Mouse (Mus musculus) intestine, embryonic 15.5 days (tissue): ENCODE measurements around the gene Vti1a. TPM values are rescaled to one million over a fixed set of nuclear protein-coding genes. Genes with fewer than 3 reads are reported as not detected.

Experiments
- ATAC-seq: fragments of 200-750 bp; cut with Nextera tagmentation; 2 replicates; pipeline ENCODE4 v1.8.0; 2017; ENCODE audit warnings: moderate TSS enrichment, moderate library complexity
- H3K27ac ChIP-seq: fragments of 300-500 bp; sonication (generic); 2 replicates; pipeline ENCODE4 v1.5.1; 2015; ENCODE audit warnings: mild to moderate bottlenecking, inconsistent platforms
- H3K27me3 ChIP-seq: fragments of 300-500 bp; sonication (generic); replicated peaks from 2 replicates; pipeline ENCODE4 v1.6.1; 2015; ENCODE audit warnings: inconsistent platforms
- H3K36me3 ChIP-seq: fragments of 300-500 bp; sonication (generic); 2 replicates; pipeline ENCODE4 v1.6.1; 2015; ENCODE audit warnings: inconsistent platforms
- H3K4me1 ChIP-seq: fragments of 300-500 bp; sonication (generic); replicated peaks from 2 replicates; pipeline ENCODE4 v1.6.1; 2015; ENCODE audit warnings: inconsistent platforms
- H3K4me2 ChIP-seq: fragments of 300-500 bp; sonication (generic); replicated peaks from 2 replicates; pipeline ENCODE4 v1.6.1; 2015; ENCODE audit warnings: mild to moderate bottlenecking, inconsistent platforms
- H3K4me3 ChIP-seq: fragments of 300-500 bp; sonication (generic); replicated peaks from 2 replicates; pipeline ENCODE4 v1.5.1; 2015; ENCODE audit warnings: inconsistent platforms
- H3K9ac ChIP-seq: fragments of 300-500 bp; sonication (generic); 2 replicates; pipeline ENCODE4 v1.6.1; 2015; ENCODE audit warnings: inconsistent platforms
- H3K9me3 ChIP-seq: fragments of 300-500 bp; sonication (generic); 2 replicates; pipeline ENCODE4 v1.6.1; 2016; ENCODE audit warnings: inconsistent platforms
- WGBS: fragments of 180-500 bp; shearing (Covaris S2); methylation state at CpG from one replicate; pipeline ENCODE4 v1.1.7; 2015; 5-methylcytosine and 5-hydroxymethylcytosine counted together
- polyA plus RNA-seq: library from polyadenylated mRNA; unstranded; fragments of >200 nt; fragmentation: Nextera tagmentation; extraction: Ambion mirVana; gene quantifications from 2 replicates; pipeline ENCODE4 v1.2.1, GENCODE M21; 2015

Vti1a gene
- polyA plus RNA-seq, 1 experiment from 2014 or later: 23.5 TPM

DNA sequence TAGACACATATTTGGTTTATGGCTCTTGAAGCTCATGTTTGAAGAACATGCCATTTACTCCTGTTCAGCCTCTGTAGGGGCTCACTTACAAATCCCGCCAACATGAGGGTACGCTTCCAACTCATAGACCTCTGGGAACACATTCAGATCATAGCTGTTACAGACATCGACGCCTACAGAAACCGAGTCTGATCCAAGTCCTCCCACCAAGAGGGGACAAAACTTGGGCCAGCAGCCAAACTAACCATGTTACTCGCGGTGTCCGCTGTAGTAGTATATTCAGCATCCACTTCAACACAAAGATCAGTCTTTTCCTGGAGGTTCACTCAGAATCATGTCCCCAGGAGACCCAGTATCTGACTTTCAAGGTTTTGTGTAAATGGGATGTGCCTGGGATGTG is 193.5 kb downstream of the Vti1a start:
- Histone ChIP-seq H3K9ac (no peak overlapping the region), H3K27me3 (no peaks in the 10 kb centered on the region), H3K36me3 (no peaks in the 10 kb centered on the region), H3K4me1 (no peaks in the 10 kb centered on the region), H3K9me3 (no peaks in the 10 kb centered on the region), H3K4me2 (no peak overlapping the region), H3K4me3 (no peak overlapping the region), H3K27ac (no peak overlapping the region)
- 90% methylated on average over 8 of the region's 8 CpGs for WGBS
- no peak for ATAC-seq

DNA sequence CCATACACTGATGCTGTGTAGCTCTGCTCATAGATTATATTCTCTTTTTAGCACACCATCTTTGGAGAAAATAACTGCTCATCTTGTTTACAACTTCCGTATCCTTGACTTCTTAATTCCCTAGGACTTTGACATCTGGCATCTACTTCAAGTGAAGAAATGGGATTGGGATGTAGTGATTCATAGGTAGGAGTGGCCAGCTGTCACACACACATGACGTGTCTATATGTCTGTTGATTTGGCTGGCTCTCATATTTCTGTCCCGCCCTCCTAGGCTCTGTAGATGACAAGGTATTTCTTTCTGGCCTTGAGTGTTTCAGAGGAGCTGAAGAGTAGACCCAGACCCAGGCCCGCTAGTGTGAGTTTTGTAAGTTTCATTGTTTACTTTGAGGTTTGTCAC is 197.8 kb downstream of the Vti1a start:
- no peaks in the 10 kb centered on the region for H3K4me1 ChIP-seq
- H3K4me2 ChIP-seq: no peak overlapping the region
- no peak overlapping the region for H3K4me3 ChIP-seq
- H3K27ac ChIP-seq: no peak overlapping the region
- H3K9me3 ChIP-seq: no peaks in the 10 kb centered on the region
- no peak for ATAC-seq
- no peaks in the 10 kb centered on the region for H3K36me3 ChIP-seq
- H3K27me3 ChIP-seq: no peaks in the 10 kb centered on the region
- no peak overlapping the region for H3K9ac ChIP-seq
- 72% methylated on average over 4 of the region's 4 CpGs for WGBS

DNA sequence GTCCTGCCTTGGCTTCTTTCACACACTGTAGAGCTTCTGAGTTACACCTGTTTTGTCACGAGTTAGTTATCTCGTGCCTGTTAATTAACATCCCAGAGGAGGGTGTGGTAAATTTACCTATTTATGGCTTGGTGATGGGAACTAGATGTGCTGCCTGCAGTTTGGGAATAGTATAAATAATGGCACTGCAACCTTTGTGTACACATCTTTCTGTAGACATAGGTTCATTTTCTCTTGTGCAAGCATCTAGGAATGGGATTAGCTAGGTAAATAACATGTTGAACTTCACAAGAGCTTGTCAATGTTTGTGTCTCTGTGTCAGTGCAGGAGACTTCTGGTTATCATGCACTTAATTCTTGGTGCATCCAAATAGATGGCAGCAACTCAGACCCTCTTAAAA is 204.1 kb downstream of the Vti1a start:
- 55% methylated on average over 2 of the region's 2 CpGs for WGBS
- Histone ChIP-seq H3K27me3 (no peaks in the 10 kb centered on the region), H3K4me1 (no peaks in the 10 kb centered on the region; the same call in 1 of the 2 replicates), H3K9me3 (no peaks in the 10 kb centered on the region), H3K4me2 (no peak overlapping the region), H3K9ac (no peak overlapping the region), H3K4me3 (no peak overlapping the region), H3K36me3 (no peaks in the 10 kb centered on the region), H3K27ac (no peak overlapping the region)
- ATAC-seq: no peak

DNA sequence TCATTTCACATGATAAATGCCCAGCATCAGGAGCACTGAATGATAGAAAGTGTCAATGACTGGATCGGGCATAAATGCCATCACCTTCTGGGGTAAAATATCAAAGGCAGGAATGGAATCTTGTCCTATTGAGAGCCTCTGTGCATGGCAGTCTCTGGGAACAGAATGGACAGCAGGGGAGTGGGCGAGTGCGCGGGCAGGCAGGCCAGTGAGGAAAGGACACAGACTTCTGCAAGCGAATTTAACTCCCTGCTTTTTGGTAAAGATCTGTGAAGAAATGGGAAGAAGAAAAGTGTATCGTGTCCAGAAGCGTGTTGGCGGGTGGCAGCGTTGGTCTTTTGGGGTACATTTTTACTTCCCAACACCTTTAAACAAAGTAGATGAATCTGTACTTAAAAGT is 207.2 kb downstream of the Vti1a start:
- WGBS: 91% methylated on average over 9 of the region's 9 CpGs

DNA sequence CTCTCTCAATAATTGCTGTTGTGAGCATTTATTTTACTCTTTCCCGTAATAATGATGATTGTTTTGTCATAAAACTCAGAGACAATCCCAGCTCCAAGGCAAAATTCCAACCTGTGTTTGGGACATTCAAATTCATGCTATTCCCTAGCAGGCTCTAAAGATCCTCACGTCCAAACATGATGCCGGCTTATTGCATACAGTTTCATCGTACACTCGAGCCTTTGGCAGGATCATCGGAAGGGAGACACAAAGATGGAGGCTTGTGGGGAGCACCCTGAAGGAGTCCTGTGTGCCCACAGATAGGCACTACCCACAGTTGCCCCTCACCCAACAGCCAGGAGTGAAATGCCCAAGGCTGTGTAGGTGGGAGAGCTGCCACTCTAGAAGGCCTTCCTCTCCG is 208.3 kb downstream of the Vti1a start:
- WGBS: 87% methylated on average over 7 of the region's 7 CpGs
- Histone ChIP-seq H3K4me3 (no peak overlapping the region), H3K27ac (no peak overlapping the region), H3K9ac (no peak overlapping the region), H3K9me3 (no peaks in the 10 kb centered on the region), H3K4me1 (no peaks in the 10 kb centered on the region; the same call in 1 of the 2 replicates), H3K27me3 (no peaks in the 10 kb centered on the region), H3K36me3 (no peaks in the 10 kb centered on the region), H3K4me2 (no peak overlapping the region)
- ATAC-seq: no peak

More for the DNA sequence above, 207.2 kb downstream of the Vti1a start:
- H3K4me3 ChIP-seq: no peak overlapping the region
- H3K27ac ChIP-seq: no peak overlapping the region
- ATAC-seq: no peak
- no peaks in the 10 kb centered on the region; the same call in 1 of the 2 replicates for H3K4me1 ChIP-seq
- no peaks in the 10 kb centered on the region for H3K9me3 ChIP-seq
- H3K9ac ChIP-seq: no peak overlapping the region
- no peaks in the 10 kb centered on the region for H3K36me3 ChIP-seq
- H3K4me2 ChIP-seq: no peak overlapping the region
- H3K27me3 ChIP-seq: no peaks in the 10 kb centered on the region

DNA sequence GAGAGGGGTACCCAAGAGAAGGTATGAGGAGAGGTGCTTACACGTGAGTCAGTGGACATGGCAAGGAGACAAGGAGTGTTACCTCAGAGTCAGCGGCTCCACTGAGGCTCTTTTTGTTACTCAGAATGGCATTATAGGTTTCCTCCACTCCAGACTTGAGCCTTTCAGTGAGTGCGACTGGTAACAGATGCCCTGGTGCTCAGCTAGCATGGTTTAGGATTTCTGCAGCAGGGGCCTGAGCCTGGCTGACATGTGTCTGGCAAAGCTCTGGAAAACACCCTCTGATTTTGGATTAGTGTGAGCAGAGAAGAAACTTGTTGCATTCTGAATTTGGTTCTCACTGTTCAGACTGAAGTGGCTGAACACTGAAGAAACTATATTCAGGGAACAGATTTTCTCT is 209.0 kb downstream of the Vti1a start:
- Histone ChIP-seq H3K36me3 (no peaks in the 10 kb centered on the region), H3K4me2 (no peak overlapping the region), H3K27me3 (no peaks in the 10 kb centered on the region), H3K9ac (no peak overlapping the region), H3K27ac (no peak overlapping the region), H3K9me3 (no peaks in the 10 kb centered on the region), H3K4me1 (no peaks in the 10 kb centered on the region; the same call in 1 of the 2 replicates), H3K4me3 (no peak overlapping the region)
- ATAC-seq: no peak
- WGBS: 63% methylated on average over 3 of the region's 3 CpGs

DNA sequence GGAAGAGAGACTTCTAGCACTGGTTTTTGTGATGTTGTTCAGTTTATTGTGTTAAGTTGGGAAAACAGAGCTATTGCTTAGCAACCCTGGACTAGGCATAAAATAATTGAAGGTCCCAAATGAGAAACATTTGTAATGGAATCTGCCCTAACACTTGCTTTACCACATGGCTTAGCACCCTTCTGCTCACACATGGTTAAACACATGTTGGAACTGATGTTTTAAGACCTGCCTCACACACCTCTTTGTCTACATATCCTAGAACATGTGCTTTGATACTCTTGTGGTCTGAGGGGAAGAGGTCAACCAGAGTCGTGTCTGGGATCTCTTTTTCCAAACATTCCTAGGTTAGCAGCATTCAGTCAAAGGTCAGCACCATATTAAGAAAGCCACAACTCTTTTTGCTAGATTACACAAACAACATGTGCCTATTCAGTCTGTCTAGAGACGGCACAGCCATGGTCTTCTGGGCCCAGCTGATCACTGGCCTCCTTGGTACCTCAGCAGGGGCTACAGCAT is 210.7 kb downstream of the Vti1a start:
- 29% methylated on average over 2 of the region's 2 CpGs for WGBS
- no peak for ATAC-seq
- Histone ChIP-seq H3K36me3 (no peaks in the 10 kb centered on the region), H3K9ac (no peak overlapping the region), H3K4me3 (no peak overlapping the region), H3K27me3 (no peaks in the 10 kb centered on the region), H3K4me1 (no peaks in the 10 kb centered on the region; the same call in 1 of the 2 replicates), H3K9me3 (no peaks in the 10 kb centered on the region), H3K27ac (no peak overlapping the region), H3K4me2 (no peak overlapping the region)

DNA sequence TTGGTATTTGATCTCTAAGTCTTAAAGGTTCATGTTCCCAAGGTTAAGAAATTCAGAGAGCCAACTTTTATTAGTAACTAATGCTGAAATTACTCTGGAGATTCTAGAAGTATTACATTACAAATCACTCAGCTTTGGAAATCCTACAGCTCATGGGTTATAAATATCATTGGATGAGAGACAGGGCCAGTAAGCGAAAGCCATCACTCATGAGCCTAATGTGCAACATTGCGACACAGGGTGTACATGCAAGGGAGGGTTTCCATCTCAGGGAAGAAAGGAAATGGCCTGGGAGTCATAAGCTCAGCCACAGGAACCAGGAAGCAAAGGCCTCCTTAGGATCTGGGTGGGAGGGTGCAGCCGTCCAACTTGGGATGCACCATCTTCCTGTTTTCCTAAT is 213.9 kb downstream of the Vti1a start:
- H3K4me3 ChIP-seq: no peak overlapping the region

DNA sequence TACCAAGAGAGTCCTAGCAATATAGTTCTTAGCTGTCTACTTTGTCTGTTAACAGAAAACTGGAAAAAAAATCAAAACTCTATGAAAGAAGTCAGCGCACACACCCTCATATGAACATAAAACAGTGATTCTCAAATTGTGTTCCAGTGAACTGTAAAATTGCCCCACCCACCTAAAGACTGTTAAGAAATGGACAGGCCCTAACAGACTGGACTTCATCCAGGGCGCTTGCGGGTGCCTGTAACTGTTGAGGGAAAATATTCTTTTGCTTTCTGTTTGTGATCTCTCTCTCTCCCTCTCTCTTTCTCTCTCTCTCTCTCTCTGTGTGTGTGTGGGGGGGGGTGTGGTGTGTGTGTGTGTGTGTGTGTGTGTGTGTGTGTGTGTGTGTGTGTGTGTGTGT is 216.6 kb downstream of the Vti1a start:
- WGBS: 84% methylated on average over 3 of the region's 3 CpGs
- no peak for ATAC-seq
- Histone ChIP-seq H3K4me2 (no peak overlapping the region), H3K9me3 (no peaks in the 10 kb centered on the region), H3K27me3 (no peaks in the 10 kb centered on the region), H3K4me3 (no peak overlapping the region), H3K4me1 (no peaks in the 10 kb centered on the region), H3K36me3 (no peaks in the 10 kb centered on the region), H3K9ac (no peak overlapping the region), H3K27ac (no peak overlapping the region)

More for the DNA sequence above, 213.9 kb downstream of the Vti1a start:
- Histone ChIP-seq H3K27ac (no peak overlapping the region), H3K9me3 (no peaks in the 10 kb centered on the region), H3K4me2 (no peak overlapping the region), H3K4me1 (no peaks in the 10 kb centered on the region; the same call in 1 of the 2 replicates), H3K27me3 (no peaks in the 10 kb centered on the region), H3K36me3 (no peaks in the 10 kb centered on the region), H3K9ac (no peak overlapping the region)
- ATAC-seq: no peak
- WGBS: 72% methylated on average over 3 of the region's 3 CpGs

DNA sequence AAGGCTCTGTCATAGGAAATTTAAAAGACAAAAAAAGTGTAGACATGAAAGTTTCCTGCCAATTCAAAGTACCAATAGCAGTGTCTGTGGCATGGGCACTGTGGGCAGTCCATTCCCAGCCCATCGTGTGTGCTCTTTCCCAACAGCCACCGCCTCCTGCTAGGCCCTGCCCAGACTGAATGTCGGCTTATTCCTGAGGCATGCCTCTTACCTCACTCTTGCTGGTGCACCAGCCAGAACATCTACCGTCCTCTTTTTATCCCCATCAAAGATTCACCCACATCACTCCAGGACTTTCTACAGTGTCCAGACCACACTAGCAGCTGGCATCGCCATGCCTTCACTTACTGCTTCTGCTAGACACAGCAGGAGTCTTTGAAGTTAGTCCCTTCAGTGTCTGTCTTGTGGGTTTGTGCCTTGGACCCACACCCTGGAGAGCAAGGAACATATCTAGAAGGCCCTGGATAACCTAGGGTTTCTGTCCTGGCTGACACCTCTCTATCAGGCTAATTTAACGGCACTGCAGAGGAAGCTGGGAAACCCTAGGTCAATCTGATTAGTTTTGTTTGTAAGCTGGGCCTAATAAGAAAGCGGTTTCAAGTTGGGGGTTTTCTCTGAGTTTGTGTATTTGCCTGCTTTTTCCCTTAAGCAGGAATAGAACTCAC is 220.3 kb downstream of the Vti1a start:
- Histone ChIP-seq H3K9ac (no peak overlapping the region), H3K36me3 (no peaks in the 10 kb centered on the region), H3K27ac (no peak overlapping the region), H3K4me1 (no peaks in the 10 kb centered on the region), H3K27me3 (no peaks in the 10 kb centered on the region), H3K9me3 (no peaks in the 10 kb centered on the region), H3K4me2 (no peak overlapping the region), H3K4me3 (no peak overlapping the region)
- ATAC-seq: no peak
- 87% methylated on average over 7 of the region's 7 CpGs for WGBS

DNA sequence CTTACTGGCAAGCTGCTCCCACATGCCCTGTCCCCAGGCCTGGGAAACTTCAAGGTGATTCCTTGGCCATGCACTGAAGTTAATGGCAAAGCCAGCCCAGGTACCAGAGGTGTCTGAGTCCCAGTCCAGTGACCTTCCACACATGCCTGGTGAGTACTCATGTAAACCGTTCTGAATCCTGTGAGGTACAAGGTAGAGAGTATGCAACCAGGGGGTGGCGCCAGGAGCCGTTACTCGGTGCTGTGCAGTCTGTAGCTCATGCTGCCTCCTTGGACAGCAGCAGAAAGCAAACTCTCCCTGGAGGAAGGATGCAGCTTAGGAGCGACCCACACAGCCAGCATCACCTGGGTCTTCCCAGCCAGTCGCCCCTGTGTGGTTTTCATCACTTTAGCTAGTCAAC is 221.6 kb downstream of the Vti1a start:
- no peak overlapping the region for H3K4me3 ChIP-seq
- WGBS: 25% methylated on average over 6 of the region's 6 CpGs
- H3K27me3 ChIP-seq: no peaks in the 10 kb centered on the region
- no peak overlapping the region for H3K9ac ChIP-seq
- H3K36me3 ChIP-seq: no peaks in the 10 kb centered on the region
- no peaks in the 10 kb centered on the region for H3K9me3 ChIP-seq
- no peak overlapping the region for H3K27ac ChIP-seq
- no peak overlapping the region for H3K4me2 ChIP-seq
- peak; percentile 71; the same call in 1 of the 2 replicates for ATAC-seq
- peaks cover 7% of the 10 kb centered on the region for H3K4me1 ChIP-seq

DNA sequence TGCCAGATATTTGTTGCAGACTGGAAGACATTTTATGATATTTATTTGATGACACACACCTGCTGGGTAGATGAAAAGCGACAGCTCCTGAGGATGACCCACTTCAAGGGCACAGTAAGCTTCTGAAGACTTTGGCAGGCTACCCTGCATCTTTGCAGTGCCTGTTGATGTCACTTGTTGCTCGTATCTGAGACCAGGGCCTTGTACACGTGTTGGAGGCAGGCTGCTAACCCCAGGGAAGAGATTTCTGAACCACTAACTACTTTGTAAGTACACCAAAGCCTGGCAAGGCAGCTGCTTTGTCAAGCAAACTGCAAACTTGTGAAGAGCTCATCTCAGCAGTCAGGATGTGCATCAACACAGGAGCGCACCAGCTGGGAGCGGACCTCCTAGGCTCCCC is 225.5 kb downstream of the Vti1a start:
- no peak overlapping the region for H3K27ac ChIP-seq
- ATAC-seq: no peak

DNA sequence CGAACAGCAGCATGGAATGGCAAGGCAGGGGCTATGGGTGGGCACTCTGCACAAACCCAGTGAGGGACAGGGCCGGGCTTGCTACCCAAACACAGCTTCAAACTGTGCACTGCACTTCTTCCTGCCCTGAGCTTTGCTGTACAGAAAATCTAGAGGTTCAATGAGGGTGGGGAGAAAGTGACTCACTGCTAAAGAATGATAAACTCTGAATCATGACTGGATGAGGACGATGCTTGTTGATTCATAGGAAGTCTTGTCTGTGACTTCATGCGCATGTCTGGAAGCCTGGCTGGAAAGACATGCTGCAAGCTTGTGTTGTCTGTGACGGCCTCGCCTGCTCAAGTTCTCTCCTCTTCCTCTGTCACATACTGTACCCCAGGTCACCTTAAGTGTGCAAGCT is 226.4 kb downstream of the Vti1a start:
- Histone ChIP-seq H3K4me1 (peaks cover 9% of the 10 kb centered on the region), H3K4me3 (no peak overlapping the region), H3K27ac (0 out of 2 replicates have a peak overlapping the region, but pooled peaks have one; percentile 6), H3K36me3 (no peaks in the 10 kb centered on the region), H3K9me3 (no peaks in the 10 kb centered on the region), H3K9ac (no peak overlapping the region), H3K27me3 (no peaks in the 10 kb centered on the region), H3K4me2 (no peak overlapping the region)
- peak; percentile 74 for ATAC-seq
- WGBS: 37% methylated on average over 6 of the region's 6 CpGs

More for the DNA sequence above, 225.5 kb downstream of the Vti1a start:
- H3K9me3 ChIP-seq: no peaks in the 10 kb centered on the region
- no peak overlapping the region for H3K9ac ChIP-seq
- no peaks in the 10 kb centered on the region for H3K36me3 ChIP-seq
- peaks cover 9% of the 10 kb centered on the region for H3K4me1 ChIP-seq
- H3K27me3 ChIP-seq: no peaks in the 10 kb centered on the region
- H3K4me2 ChIP-seq: no peak overlapping the region
- no peak overlapping the region for H3K4me3 ChIP-seq
- 87% methylated on average over 5 of the region's 5 CpGs for WGBS
